Mouse (Mus musculus) hindbrain, embryonic 10.5 days (tissue): ENCODE measurements around the gene Dock1. TPM values are rescaled to one million over a fixed set of nuclear protein-coding genes. Genes with fewer than 3 reads are reported as not detected.

Experiments
- DNase-seq: peaks from one replicate; pipeline ENCODE4 v3.0.0-alpha.2; 2017; ENCODE audit warnings: low spot score
- H3K27ac ChIP-seq: fragments of 300-500 bp; sonication (generic); 2 replicates; pipeline ENCODE4 v1.5.1; 2016; ENCODE audit warnings: mild to moderate bottlenecking, moderate library complexity
- H3K27me3 ChIP-seq: fragments of 300-500 bp; sonication (generic); 2 replicates; pipeline ENCODE4 v1.6.1; 2016; ENCODE audit warnings: mild to moderate bottlenecking; ENCODE audit not compliant: poor library complexity, insufficient read depth, severe bottlenecking
- H3K36me3 ChIP-seq: fragments of 300-500 bp; sonication (generic); 2 replicates; pipeline ENCODE4 v1.6.1; 2016; ENCODE audit warnings: mild to moderate bottlenecking, moderate library complexity
- H3K4me1 ChIP-seq: fragments of 300-500 bp; sonication (generic); replicated peaks from 2 replicates; pipeline ENCODE4 v1.6.1; 2016; ENCODE audit warnings: mild to moderate bottlenecking
- H3K4me3 ChIP-seq: fragments of 300-500 bp; sonication (generic); 2 replicates; pipeline ENCODE4 v1.5.1; 2016; ENCODE audit warnings: mild to moderate bottlenecking, moderate library complexity
- H3K9me3 ChIP-seq: fragments of 300-500 bp; sonication (generic); 2 replicates; pipeline ENCODE4 v1.6.1; 2016; ENCODE audit warnings: mild to moderate bottlenecking, moderate library complexity
- WGBS: fragments of 180-500 bp; shearing (Covaris S2); methylation state at CpG from one replicate; pipeline ENCODE4 v1.1.7; 2016; 5-methylcytosine and 5-hydroxymethylcytosine counted together
- polyA plus RNA-seq: library from polyadenylated mRNA; unstranded; fragments of >200 nt; fragmentation: Nextera tagmentation; extraction: Ambion mirVana; gene quantifications from 2 replicates; pipeline ENCODE4 v1.2.1, GENCODE M21; 2016

The Dock1 gene
- polyA plus RNA-seq, 1 experiment from 2014 or later: 21.9 TPM

DNA sequence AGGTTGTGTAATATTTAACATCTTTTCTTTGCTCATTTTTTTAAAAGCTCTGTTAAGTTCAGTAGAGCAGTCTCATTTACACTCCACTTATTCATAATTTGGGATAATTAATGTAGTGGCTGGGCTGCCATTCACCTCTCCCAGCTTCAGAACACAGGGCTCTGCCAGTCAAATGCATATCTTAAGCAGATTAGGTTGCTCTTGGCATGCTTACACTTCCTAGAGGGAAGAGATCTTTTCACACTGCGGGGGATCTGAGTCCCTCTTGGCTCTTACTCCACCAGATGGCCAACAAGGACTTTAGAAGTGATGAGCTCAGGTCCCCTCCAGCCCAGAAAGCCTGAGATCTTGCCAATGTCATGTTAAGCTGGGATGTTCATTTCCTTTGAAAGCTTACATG lies 150.8 kb downstream of the Dock1 start:
- no peak overlapping the region for H3K27ac ChIP-seq
- peaks cover 11% of the 10 kb centered on the region; the same call in 1 of the 2 replicates for H3K36me3 ChIP-seq
- H3K27me3 ChIP-seq: no peaks in the 10 kb centered on the region
- no peak overlapping the region for H3K4me3 ChIP-seq
- H3K9me3 ChIP-seq: no peaks in the 10 kb centered on the region
- 36% methylated on average over 1 of the region's 1 CpGs for WGBS
- peaks cover 16% of the 10 kb centered on the region; the same call in 1 of the 2 replicates for H3K4me1 ChIP-seq
- DNase-seq: no peak

DNA sequence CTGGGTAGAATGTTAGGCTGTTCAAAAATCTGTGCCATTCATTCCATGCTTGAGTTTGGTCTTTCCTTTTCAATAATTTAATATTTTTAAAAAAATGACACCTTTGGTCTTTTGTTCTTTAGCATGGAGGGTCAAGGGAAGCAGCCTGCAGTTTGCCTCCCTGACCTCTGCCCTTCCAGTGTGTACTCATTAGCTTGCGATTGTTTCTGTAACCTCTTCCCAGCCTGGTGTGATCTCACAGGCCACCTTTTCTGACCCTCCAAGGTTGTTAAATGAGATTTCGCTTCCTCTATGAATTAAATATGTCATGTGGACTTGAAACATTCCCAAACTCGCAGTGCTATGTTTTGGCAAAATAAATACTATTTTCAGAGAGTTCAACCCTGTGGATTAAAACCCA lies 151.6 kb downstream of the Dock1 start:
- H3K9me3 ChIP-seq: no peaks in the 10 kb centered on the region
- peaks cover 8% of the 10 kb centered on the region; the same call in 1 of the 2 replicates for H3K36me3 ChIP-seq
- H3K27me3 ChIP-seq: no peaks in the 10 kb centered on the region
- no peak overlapping the region for H3K4me3 ChIP-seq
- no peak for DNase-seq
- WGBS: 75% methylated on average over 3 of the region's 3 CpGs
- H3K4me1 ChIP-seq: peaks cover 16% of the 10 kb centered on the region; the same call in 1 of the 2 replicates
- no peak overlapping the region for H3K27ac ChIP-seq

DNA sequence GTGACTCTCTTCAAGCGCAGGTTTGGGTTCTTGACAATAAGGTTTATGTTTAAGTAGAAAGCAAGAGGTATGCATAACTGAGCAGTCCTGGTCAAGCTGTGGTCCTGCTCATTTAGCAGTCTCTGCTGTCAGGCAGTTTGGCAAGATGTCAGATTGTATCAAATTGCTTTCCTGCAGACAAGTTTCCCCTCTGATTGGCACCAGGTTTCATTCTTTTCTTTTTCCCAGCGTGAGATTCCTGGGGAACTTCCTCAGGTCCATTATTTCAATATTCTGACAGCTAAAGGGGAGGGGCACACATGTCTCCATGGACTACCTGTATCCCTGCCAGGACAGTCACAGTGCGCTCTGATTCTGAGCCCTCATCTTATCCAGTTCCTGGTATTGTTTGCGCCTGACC lies 153.4 kb downstream of the Dock1 start:
- Histone ChIP-seq H3K4me1 (peaks cover 16% of the 10 kb centered on the region; the same call in 1 of the 2 replicates), H3K27me3 (no peaks in the 10 kb centered on the region), H3K4me3 (no peak overlapping the region), H3K9me3 (no peaks in the 10 kb centered on the region), H3K36me3 (no peaks in the 10 kb centered on the region), H3K27ac (no peak overlapping the region)
- 76% methylated on average over 4 of the region's 4 CpGs for WGBS
- no peak for DNase-seq

DNA sequence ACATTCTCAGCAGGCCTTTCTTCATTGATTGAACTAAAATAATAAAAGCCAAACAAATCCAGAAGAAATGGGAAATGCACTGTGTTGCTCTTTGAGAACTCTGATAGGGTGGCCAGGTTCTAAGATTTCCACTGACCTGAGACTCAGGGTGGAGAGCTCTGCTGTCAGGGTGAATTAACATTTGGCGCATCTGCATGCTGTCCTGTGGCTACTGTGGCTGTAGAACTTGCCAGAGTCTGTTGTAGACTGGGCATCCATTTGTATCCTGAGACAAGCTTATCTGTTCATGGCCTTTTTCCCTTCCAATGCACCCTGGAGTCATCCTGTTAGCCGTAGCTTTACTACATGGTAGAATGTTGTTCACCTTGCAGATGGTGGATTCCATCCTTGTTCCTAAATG lies 169.6 kb downstream of the Dock1 start:
- no peak overlapping the region for H3K27ac ChIP-seq
- no peaks in the 10 kb centered on the region for H3K9me3 ChIP-seq
- no peaks in the 10 kb centered on the region for H3K36me3 ChIP-seq
- DNase-seq: no peak
- no peaks in the 10 kb centered on the region for H3K27me3 ChIP-seq
- H3K4me1 ChIP-seq: peaks cover 10% of the 10 kb centered on the region
- WGBS: 87% methylated on average over 2 of the region's 2 CpGs
- H3K4me3 ChIP-seq: no peak overlapping the region

DNA sequence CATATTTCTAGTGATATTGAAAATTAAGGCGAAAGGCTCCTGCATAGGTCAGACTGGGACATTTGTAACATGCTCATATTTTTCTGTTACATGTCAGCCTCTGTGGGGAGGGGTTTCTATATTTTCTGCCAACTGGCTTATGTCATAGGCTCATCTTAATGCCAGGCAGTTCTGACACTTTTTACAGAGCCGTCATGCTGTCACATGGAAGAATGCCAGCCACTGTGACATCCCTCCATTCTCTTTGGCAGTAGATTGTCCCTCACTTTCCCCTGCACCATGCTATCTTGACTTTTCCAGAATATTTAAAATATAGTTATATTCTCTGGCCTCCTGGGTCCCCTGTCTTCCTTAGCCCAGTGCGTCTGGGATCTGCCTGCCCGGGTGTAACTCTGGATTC lies 172.3 kb downstream of the Dock1 start:
- Histone ChIP-seq H3K36me3 (no peaks in the 10 kb centered on the region), H3K4me1 (peaks cover 10% of the 10 kb centered on the region), H3K4me3 (no peak overlapping the region), H3K27ac (no peak overlapping the region), H3K27me3 (no peaks in the 10 kb centered on the region), H3K9me3 (no peaks in the 10 kb centered on the region)
- WGBS: 95% methylated on average over 4 of the region's 4 CpGs
- DNase-seq: no peak

DNA sequence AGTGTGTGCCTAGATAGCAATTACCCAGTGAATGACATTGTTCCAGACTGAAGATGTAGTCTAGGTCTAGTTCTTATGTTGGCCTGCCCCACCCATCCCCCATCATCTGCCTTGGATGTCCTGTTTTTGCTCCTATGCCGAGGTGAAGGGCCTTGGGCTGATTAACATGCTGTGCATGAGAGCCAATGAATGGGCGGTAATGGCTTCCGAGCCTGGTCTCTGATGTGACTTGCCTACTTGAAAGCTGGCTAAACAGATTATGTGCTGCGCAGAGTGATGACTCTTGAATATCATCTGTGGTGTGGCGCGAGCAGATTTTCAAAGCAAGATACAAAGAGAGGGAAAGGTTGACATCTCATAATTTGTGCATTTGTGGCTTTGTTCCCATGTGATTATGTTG lies 191.5 kb downstream of the Dock1 start:
- Histone ChIP-seq H3K27me3 (no peaks in the 10 kb centered on the region), H3K4me3 (no peak overlapping the region), H3K36me3 (no peaks in the 10 kb centered on the region), H3K4me1 (no peaks in the 10 kb centered on the region), H3K9me3 (no peaks in the 10 kb centered on the region), H3K27ac (no peak overlapping the region)
- no peak for DNase-seq
- WGBS: 91% methylated on average over 6 of the region's 6 CpGs

DNA sequence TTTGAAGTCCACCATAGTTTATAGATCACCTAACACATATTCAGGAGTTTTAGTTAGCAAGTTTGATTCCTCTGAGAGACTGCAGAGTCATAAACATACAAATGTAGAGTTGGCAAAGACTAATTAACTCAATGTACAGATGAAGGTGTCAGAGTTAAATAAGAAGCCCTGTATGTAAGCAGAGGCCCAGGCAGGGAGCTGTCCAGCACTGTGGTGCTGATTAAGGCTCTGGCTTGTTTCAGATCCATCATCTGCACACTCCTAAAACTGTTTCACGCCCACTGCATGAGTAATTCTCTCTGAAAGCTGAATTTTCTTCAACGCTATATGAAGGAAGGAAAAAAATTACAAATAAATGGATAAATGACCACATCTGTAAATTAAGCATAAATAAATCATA lies 193.7 kb downstream of the Dock1 start:
- Histone ChIP-seq H3K4me1 (no peaks in the 10 kb centered on the region), H3K9me3 (no peaks in the 10 kb centered on the region), H3K27ac (no peak overlapping the region), H3K27me3 (no peaks in the 10 kb centered on the region), H3K36me3 (no peaks in the 10 kb centered on the region), H3K4me3 (no peak overlapping the region)
- peak; percentile 58 for DNase-seq
- WGBS: 83% methylated on average over 2 of the region's 2 CpGs

DNA sequence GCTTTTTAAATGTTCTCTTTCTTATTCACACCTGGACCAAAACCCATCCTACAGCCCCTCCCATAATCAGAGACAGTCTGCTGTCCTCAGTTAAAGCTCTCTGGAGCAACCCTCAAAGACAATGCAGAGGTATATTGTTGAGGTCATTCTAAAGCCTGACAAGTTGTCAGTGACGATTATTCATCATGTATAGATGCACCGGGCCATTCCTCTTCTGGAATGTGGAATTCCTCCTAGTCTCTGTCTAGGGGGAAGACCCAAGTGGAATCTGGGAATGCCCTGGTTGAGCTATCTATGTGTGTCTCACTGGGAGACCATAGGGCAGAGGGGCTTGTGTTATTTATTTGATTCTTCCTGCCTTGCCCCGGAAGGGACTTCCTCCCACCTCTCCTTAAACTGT lies 202.1 kb downstream of the Dock1 start:
- WGBS: 76% methylated on average over 3 of the region's 3 CpGs
- H3K27me3 ChIP-seq: no peaks in the 10 kb centered on the region

DNA sequence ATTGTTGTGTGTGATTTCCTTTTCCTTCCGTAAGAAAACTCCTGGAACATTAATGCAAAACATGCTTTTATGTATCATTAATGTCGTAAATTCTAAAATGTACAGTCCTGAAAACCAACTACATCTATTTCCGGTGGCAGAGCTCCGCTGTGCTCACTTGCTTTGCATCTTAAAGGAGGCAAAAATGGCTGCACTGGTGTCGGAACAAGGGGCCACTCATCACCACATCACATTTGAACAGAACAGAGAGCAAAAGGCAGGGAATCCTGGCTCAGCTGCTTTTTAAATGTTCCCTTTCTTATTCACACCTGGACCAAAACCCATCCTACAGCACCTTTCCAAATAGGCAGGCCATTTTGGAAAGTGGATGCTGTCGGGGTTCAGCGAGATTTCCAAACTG lies 202.5 kb downstream of the Dock1 start:
- no peaks in the 10 kb centered on the region for H3K27me3 ChIP-seq
- DNase-seq: no peak
- no peaks in the 10 kb centered on the region for H3K9me3 ChIP-seq
- no peak overlapping the region for H3K27ac ChIP-seq
- no peak overlapping the region for H3K4me3 ChIP-seq
- H3K36me3 ChIP-seq: peaks cover 4% of the 10 kb centered on the region; the same call in 1 of the 2 replicates
- WGBS: 91% methylated on average over 7 of the region's 7 CpGs
- 0 out of 2 replicates have a peak, but pooled peaks cover 6% of the 10 kb centered on the region for H3K4me1 ChIP-seq

More for the DNA sequence above, 202.1 kb downstream of the Dock1 start:
- DNase-seq: no peak
- Histone ChIP-seq H3K36me3 (peaks cover 4% of the 10 kb centered on the region; the same call in 1 of the 2 replicates), H3K4me1 (0 out of 2 replicates have a peak, but pooled peaks cover 2% of the 10 kb centered on the region), H3K27ac (no peak overlapping the region), H3K4me3 (no peak overlapping the region), H3K9me3 (no peaks in the 10 kb centered on the region)

DNA sequence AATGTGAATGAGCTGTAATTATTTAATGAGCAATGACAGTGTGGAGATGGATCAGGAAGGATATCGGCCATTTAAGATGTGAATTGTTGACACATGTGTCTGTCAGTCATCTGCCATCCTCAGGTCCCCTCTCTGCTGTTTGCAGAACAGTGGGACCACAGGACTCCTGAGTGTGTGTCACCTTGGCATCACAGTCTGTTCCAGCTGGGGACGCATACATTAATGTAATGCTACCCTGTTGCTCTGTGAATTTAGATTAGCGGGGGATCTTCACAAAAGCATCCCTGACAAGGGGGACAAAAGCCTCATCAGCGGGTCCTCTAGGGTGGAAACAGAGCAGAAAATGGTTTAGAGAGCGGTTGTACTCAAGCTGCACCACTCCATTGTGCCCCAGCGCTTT lies 208.5 kb downstream of the Dock1 start:
- Histone ChIP-seq H3K36me3 (peaks cover 4% of the 10 kb centered on the region; the same call in 1 of the 2 replicates), H3K27ac (peak overlapping the region; percentile 30; the same call in 1 of the 2 replicates), H3K4me3 (no peak overlapping the region), H3K4me1 (peaks cover 34% of the 10 kb centered on the region), H3K27me3 (no peaks in the 10 kb centered on the region), H3K9me3 (no peaks in the 10 kb centered on the region)
- DNase-seq: peak; percentile 42
- 26% methylated on average over 6 of the region's 6 CpGs for WGBS

DNA sequence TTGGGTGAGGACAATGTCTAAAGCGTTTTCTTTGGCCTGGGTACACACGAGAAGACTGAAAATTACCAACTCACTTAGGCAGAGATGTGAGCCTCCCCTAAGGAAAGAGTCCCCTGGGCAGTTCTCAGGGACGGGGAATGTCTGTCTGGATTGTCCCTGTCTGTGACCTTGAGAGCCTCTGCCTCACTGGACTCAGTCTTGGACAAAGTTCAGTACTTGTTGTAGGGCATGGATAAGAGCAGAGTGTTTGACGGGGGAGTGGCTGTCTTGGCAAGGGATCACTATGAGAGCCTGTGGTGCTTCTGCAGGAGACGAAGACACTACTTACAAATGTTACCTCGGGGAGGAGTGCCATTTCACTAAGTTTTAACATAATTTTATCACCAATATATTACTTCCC lies 210.0 kb downstream of the Dock1 start:
- Histone ChIP-seq H3K27ac (peak overlapping the region; percentile 59), H3K4me1 (peaks cover 34% of the 10 kb centered on the region), H3K36me3 (no peaks in the 10 kb centered on the region), H3K9me3 (no peaks in the 10 kb centered on the region), H3K4me3 (no peak overlapping the region), H3K27me3 (no peaks in the 10 kb centered on the region)
- no peak for DNase-seq
- 77% methylated on average over 6 of the region's 6 CpGs for WGBS

DNA sequence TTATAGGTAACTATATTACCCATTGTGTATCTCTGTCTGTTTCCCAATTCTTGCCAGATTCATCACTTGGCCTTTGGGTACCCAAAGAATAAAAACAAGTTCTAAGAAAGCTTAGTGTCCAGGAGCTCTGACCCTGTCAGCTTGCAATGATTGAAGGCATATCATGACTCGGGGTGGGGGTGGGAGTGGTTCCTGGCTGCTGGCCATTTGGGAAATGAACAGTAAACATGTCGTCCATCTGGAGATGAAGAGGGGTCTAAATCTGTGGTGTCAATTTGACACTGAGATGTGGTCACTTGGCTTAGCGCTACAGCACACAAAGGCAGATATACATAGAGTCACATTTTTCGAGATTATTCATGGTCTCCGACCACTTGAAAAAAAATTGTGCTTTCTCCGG lies 213.1 kb downstream of the Dock1 start:
- DNase-seq: no peak
- Histone ChIP-seq H3K9me3 (no peaks in the 10 kb centered on the region), H3K4me3 (no peak overlapping the region), H3K27ac (no peak overlapping the region), H3K4me1 (peaks cover 24% of the 10 kb centered on the region), H3K36me3 (no peaks in the 10 kb centered on the region), H3K27me3 (no peaks in the 10 kb centered on the region)
- 85% methylated on average over 6 of the region's 6 CpGs for WGBS

DNA sequence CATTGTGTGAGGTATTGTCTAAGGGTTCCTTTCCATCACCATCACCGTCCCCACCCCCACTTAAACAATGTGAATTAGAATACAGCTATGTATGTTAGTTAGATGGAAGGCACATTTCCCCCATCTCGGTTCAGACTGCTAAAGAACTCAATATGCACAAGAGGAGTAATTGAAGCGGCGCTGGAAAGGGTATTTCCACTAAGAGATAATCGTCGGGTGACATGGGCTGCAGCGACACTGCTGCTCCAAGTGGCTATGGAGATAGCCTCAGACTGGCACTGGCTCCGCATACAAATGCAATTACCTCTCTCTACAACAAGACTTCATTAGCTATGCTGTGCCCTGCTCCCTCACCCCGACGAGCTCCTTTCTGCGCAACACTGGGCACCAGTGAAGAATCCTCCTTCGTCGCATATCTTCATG lies 222.0 kb downstream of the Dock1 start:
- Histone ChIP-seq H3K4me1 (no peaks in the 10 kb centered on the region), H3K27ac (no peak overlapping the region), H3K27me3 (no peaks in the 10 kb centered on the region), H3K4me3 (no peak overlapping the region), H3K36me3 (no peaks in the 10 kb centered on the region), H3K9me3 (no peaks in the 10 kb centered on the region)
- 87% methylated on average over 13 of the region's 13 CpGs for WGBS
- DNase-seq: no peak

DNA sequence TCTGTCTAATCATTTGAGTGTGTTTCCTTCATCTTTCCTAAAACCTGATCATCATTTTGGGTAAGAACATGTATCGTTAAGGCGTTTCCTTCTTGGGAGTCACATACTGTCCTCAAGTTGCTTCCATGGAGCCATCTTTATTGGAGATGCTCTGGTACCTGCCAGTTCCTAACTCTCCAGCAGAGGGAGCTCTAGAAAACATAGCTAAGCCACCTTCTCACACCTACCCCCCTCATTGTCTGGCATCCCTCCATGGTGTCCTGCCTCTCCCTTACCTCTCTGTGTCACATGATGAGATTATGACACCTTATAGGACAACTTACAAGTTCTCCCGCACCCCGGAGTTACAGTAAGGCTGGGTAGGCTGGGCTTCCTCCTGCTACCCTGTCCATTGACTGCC lies 222.5 kb downstream of the Dock1 start:
- DNase-seq: no peak
- Histone ChIP-seq H3K4me3 (no peak overlapping the region), H3K27me3 (no peaks in the 10 kb centered on the region), H3K36me3 (no peaks in the 10 kb centered on the region), H3K9me3 (no peaks in the 10 kb centered on the region), H3K27ac (no peak overlapping the region), H3K4me1 (no peaks in the 10 kb centered on the region)
- 93% methylated on average over 4 of the region's 4 CpGs for WGBS
